Mouse (Mus musculus) spleen, adult 2 months (tissue): Measurements from ENCODE around the gene Senp2.

ENCODE experiments used
- CTCF ChIP-seq: fragments of 200-500 bp; IDR thresholded peaks from 2 replicates; pipeline ENCODE4 v1.5.1; 2011; ENCODE audit warnings: mild to moderate bottlenecking, inconsistent platforms; ENCODE audit not compliant: insufficient read depth, insufficient read length, insufficient replicate concordance; ENCODE audit errors: extremely low read depth
- POLR2A ChIP-seq: fragments of 200-500 bp; IDR thresholded peaks from 2 replicates; pipeline ENCODE4 v1.6.1; 2011; ENCODE audit warnings: low read depth, low read length, inconsistent platforms

GRCm38 (mm10) chr16:22085411-22085810 lies 76.1 kb downstream of the Senp2 start:
- TF ChIP-seq POLR2A (no peak), CTCF (no peak)
